In the genomic region with DNA sequence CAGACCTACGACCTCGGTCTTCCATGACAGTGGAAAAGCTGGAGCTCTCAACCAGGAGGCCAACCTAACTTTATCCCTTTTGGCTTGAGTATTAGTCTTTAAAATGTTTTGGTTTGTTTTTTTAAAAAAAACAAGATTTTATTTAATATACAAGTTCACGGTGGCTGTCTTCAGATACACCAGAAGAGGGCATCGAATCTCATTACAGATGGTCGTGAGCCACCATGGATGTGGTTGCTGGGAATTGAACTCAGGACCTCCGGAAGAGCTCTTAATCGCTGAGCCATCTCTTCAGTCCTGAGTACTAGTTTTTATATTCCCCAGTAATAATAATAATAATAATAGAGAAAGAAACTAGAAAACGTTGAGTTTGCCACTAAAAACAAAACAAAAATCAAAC, we compare ENCODE assay signal across 8 mouse cellular contexts. TPM values are rescaled to one million over a fixed set of nuclear protein-coding genes. Genes with fewer than 3 reads are reported as not detected.
DNase-seq lines count a peak whose midpoint lies in the region; ATAC-seq and TF ChIP-seq lines count a peak whose summit lies in the region.

No protein-coding gene starts in this region.

- H3K27me3 ChIP-seq in lung, embryonic 14.5 days (ENCODE audit: insufficient read depth, low read length), result no peaks in the 10 kb centered on the region
- H3K27me3 ChIP-seq in embryonic facial prominence, embryonic 13.5 days, result no peaks in the 10 kb centered on the region
- no peaks in the 10 kb centered on the region for H3K27me3 ChIP-seq in intestine, postnatal 0 days (replicated peaks; ENCODE audit: control insufficient read depth, insufficient read depth, low read length)
- peaks cover 2% of the 10 kb centered on the region; the same call in 1 of the 2 replicates for H3K27me3 ChIP-seq in neural tube, embryonic 14.5 days (ENCODE audit: control insufficient read depth, insufficient read depth, low read length)

- H3K4me1 ChIP-seq in lung, embryonic 14.5 days (ENCODE audit: insufficient read depth), result peaks cover 7% of the 10 kb centered on the region; the same call in 1 of the 2 replicates
- H3K4me1 ChIP-seq in embryonic facial prominence, embryonic 13.5 days, result peaks cover 28% of the 10 kb centered on the region
- 0 out of 2 replicates have a peak, but pooled peaks cover 7% of the 10 kb centered on the region for H3K4me1 ChIP-seq in intestine, postnatal 0 days (replicated peaks; ENCODE audit: control insufficient read depth, insufficient read depth, low read length)
- H3K4me1 ChIP-seq in neural tube, embryonic 14.5 days (ENCODE audit: control insufficient read depth, insufficient read depth, low read length), result peaks cover 26% of the 10 kb centered on the region

- peaks cover 44% of the 10 kb centered on the region for H3K36me3 ChIP-seq in lung, embryonic 14.5 days (ENCODE audit: insufficient read depth)
- H3K36me3 ChIP-seq in embryonic facial prominence, embryonic 13.5 days, result peaks cover 33% of the 10 kb centered on the region
- H3K36me3 ChIP-seq in intestine, postnatal 0 days (ENCODE audit: control insufficient read depth, insufficient read depth), result peaks cover 31% of the 10 kb centered on the region
- H3K36me3 ChIP-seq in neural tube, embryonic 14.5 days (ENCODE audit: control insufficient read depth, insufficient read depth, low read length), result peaks cover 25% of the 10 kb centered on the region; the same call in 1 of the 2 replicates

- WGBS in lung, embryonic 14.5 days, result 56% methylated on average over 8 of the region's 8 CpGs
- WGBS in embryonic facial prominence, embryonic 13.5 days, result 60% methylated on average over 8 of the region's 8 CpGs
- 53% methylated on average over 8 of the region's 8 CpGs for WGBS in intestine, postnatal 0 days
- 65% methylated on average over 8 of the region's 8 CpGs for WGBS in neural tube, embryonic 14.5 days

- no peak for TF ChIP-seq CTCF in lung, embryonic 14.5 days (IDR thresholded peaks at IDR 0.05; ENCODE audit: low read depth)
- 0 out of 2 replicates have a peak, but pooled peaks have one; percentile 19 for TF ChIP-seq CTCF in intestine, postnatal 0 days (IDR thresholded peaks at IDR 0.05; ENCODE audit: low read depth)

- H3K9ac ChIP-seq in lung, embryonic 14.5 days, result peak overlapping the region; percentile 97
- no peak overlapping the region for H3K9ac ChIP-seq in embryonic facial prominence, embryonic 13.5 days
- 0 out of 2 replicates have a peak overlapping the region, but pooled peaks have one; percentile 95 for H3K9ac ChIP-seq in intestine, postnatal 0 days (ENCODE audit: low read depth, low read length)
- H3K9ac ChIP-seq in neural tube, embryonic 14.5 days (replicated peaks; ENCODE audit: low read depth, low read length), result no peak overlapping the region

- no peaks in the 10 kb centered on the region for H3K9me3 ChIP-seq in lung, embryonic 14.5 days (ENCODE audit: low read depth, low read length)
- H3K9me3 ChIP-seq in embryonic facial prominence, embryonic 13.5 days, result no peaks in the 10 kb centered on the region
- no peaks in the 10 kb centered on the region for H3K9me3 ChIP-seq in intestine, postnatal 0 days (ENCODE audit: control insufficient read depth)
- H3K9me3 ChIP-seq in neural tube, embryonic 14.5 days (ENCODE audit: control insufficient read depth, low read length), result no peaks in the 10 kb centered on the region

- H3K27ac ChIP-seq in lung, embryonic 14.5 days (ENCODE audit: low read depth), result no peak overlapping the region
- H3K27ac ChIP-seq in embryonic facial prominence, embryonic 13.5 days, result no peak overlapping the region
- H3K27ac ChIP-seq in intestine, postnatal 0 days (ENCODE audit: low read depth, low read length), result no peak overlapping the region
- no peak overlapping the region for H3K27ac ChIP-seq in neural tube, embryonic 14.5 days (ENCODE audit: low read depth, low read length)

- DNase-seq in lung, embryonic 14.5 days, result no peak
- no peak for DNase-seq in lung, postnatal 4 days
- no peak for DNase-seq in right cerebral cortex, postnatal 25 days
- DNase-seq in embryo, embryonic 10 days (ENCODE audit: low spot score), result no peak

- H3K4me2 ChIP-seq in lung, embryonic 14.5 days, result peak overlapping the region; percentile 70
- H3K4me2 ChIP-seq in embryonic facial prominence, embryonic 13.5 days, result peak overlapping the region; percentile 62
- peak overlapping the region; percentile 73 for H3K4me2 ChIP-seq in intestine, postnatal 0 days (replicated peaks; ENCODE audit: low read depth)
- H3K4me2 ChIP-seq in neural tube, embryonic 14.5 days (ENCODE audit: low read depth, low read length), result peak overlapping the region; percentile 68

- H3K4me3 ChIP-seq in lung, embryonic 14.5 days (ENCODE audit: low read depth, low read length), result peak overlapping the region; percentile 100
- H3K4me3 ChIP-seq in embryonic facial prominence, embryonic 13.5 days, result peak overlapping the region; percentile 99
- peak overlapping the region; percentile 97 for H3K4me3 ChIP-seq in intestine, postnatal 0 days (ENCODE audit: low read depth, low read length)
- peak overlapping the region; percentile 100 for H3K4me3 ChIP-seq in neural tube, embryonic 14.5 days (ENCODE audit: low read depth, low read length)

- no peak for ATAC-seq in lung, embryonic 14.5 days (ENCODE audit: insufficient read depth)
- ATAC-seq in embryonic facial prominence, embryonic 13.5 days (ENCODE audit: insufficient number of reproducible peaks, insufficient read depth, low FRiP score, low TSS enrichment, low read depth), result no peak
- ATAC-seq in intestine, postnatal 0 days, result no peak
- ATAC-seq in neural tube, embryonic 14.5 days (ENCODE audit: low read depth), result no peak
- ATAC-seq in granulocyte monocyte progenitor cell, adult 5-6 weeks (replicated peaks; ENCODE audit: poor library complexity, severe bottlenecking), result no peak

RNA-seq across cellular contexts. Expression of gene Mgea5, which starts 2.0 kb away (rescaled TPM):
- 58.3 and 61.8 TPM in 2 replicates for polyA plus RNA-seq in lung, embryonic 14.5 days (2014; fragmentation: Nextera tagmentation; extraction: Ambion mirVana)
- 70.7 and 74.5 TPM in 2 replicates for polyA plus RNA-seq in embryonic facial prominence, embryonic 13.5 days (2015; fragmentation: Nextera tagmentation; extraction: Ambion mirVana)
- 18.2 and 19.3 TPM in 2 replicates for polyA plus RNA-seq in intestine, postnatal 0 days (2015; fragmentation: Nextera tagmentation; extraction: Ambion mirVana)
- polyA plus RNA-seq in neural tube, embryonic 14.5 days (2014; fragmentation: Nextera tagmentation; extraction: Ambion mirVana), result 106 and 108 TPM in 2 replicates
- total RNA-seq in granulocyte monocyte progenitor cell, adult 5-6 weeks (2014; fragmentation: Nextera tagmentation), result 76.2 and 99.7 TPM in 2 replicates
- total RNA-seq in granulocyte monocyte progenitor cell, adult 5-6 weeks (2017), result 106 and 110 TPM in 2 replicates

RNA-seq across cellular contexts. Expression of gene Npm3, which starts 32.3 kb away (rescaled TPM):
- polyA plus RNA-seq in lung, embryonic 14.5 days (2014; fragmentation: Nextera tagmentation; extraction: Ambion mirVana), result 19.7 and 20.0 TPM in 2 replicates
- polyA plus RNA-seq in embryonic facial prominence, embryonic 13.5 days (2015; fragmentation: Nextera tagmentation; extraction: Ambion mirVana), result 16.8 and 17.7 TPM in 2 replicates
- 8.5 and 9.0 TPM in 2 replicates for polyA plus RNA-seq in intestine, postnatal 0 days (2015; fragmentation: Nextera tagmentation; extraction: Ambion mirVana)
- 5.9 and 6.1 TPM in 2 replicates for polyA plus RNA-seq in neural tube, embryonic 14.5 days (2014; fragmentation: Nextera tagmentation; extraction: Ambion mirVana)
- 137 and 150 TPM in 2 replicates for total RNA-seq in granulocyte monocyte progenitor cell, adult 5-6 weeks (2014; fragmentation: Nextera tagmentation)
- total RNA-seq in granulocyte monocyte progenitor cell, adult 5-6 weeks (2017), result 109 and 141 TPM in 2 replicates

RNA-seq across cellular contexts. Expression of gene Kcnip2, which starts 34.2 kb away (rescaled TPM):
- polyA plus RNA-seq in lung, embryonic 14.5 days (2014; fragmentation: Nextera tagmentation; extraction: Ambion mirVana), result 2.8 and 3.2 TPM in 2 replicates
- 1.3 TPM in 2 replicates for polyA plus RNA-seq in embryonic facial prominence, embryonic 13.5 days (2015; fragmentation: Nextera tagmentation; extraction: Ambion mirVana)
- polyA plus RNA-seq in intestine, postnatal 0 days (2015; fragmentation: Nextera tagmentation; extraction: Ambion mirVana), result 3.6 and 4.7 TPM in 2 replicates
- 17.2 and 20.4 TPM in 2 replicates for polyA plus RNA-seq in neural tube, embryonic 14.5 days (2014; fragmentation: Nextera tagmentation; extraction: Ambion mirVana)
- total RNA-seq in granulocyte monocyte progenitor cell, adult 5-6 weeks (2014; fragmentation: Nextera tagmentation), result not detected in 2 replicates
- not detected in 2 replicates for total RNA-seq in granulocyte monocyte progenitor cell, adult 5-6 weeks (2017)

RNA-seq across cellular contexts. Expression of gene Fgf8, which starts 39.0 kb away (rescaled TPM):
- polyA plus RNA-seq in lung, embryonic 14.5 days (2014; fragmentation: Nextera tagmentation; extraction: Ambion mirVana), result not detected in 2 replicates
- 1.6 and 2.5 TPM in 2 replicates for polyA plus RNA-seq in embryonic facial prominence, embryonic 13.5 days (2015; fragmentation: Nextera tagmentation; extraction: Ambion mirVana)
- not detected in 2 replicates for polyA plus RNA-seq in intestine, postnatal 0 days (2015; fragmentation: Nextera tagmentation; extraction: Ambion mirVana)
- polyA plus RNA-seq in neural tube, embryonic 14.5 days (2014; fragmentation: Nextera tagmentation; extraction: Ambion mirVana), result 0.35 TPM in 1 of 2 replicates, not detected in the other
- total RNA-seq in granulocyte monocyte progenitor cell, adult 5-6 weeks (2014; fragmentation: Nextera tagmentation), result not detected in 2 replicates
- not detected in 2 replicates for total RNA-seq in granulocyte monocyte progenitor cell, adult 5-6 weeks (2017)

Comparison
In these comparisons a context has a peak if more than half of its experiments do, and no peak if none do; other contexts are left out.
1. H3K9ac ChIP-seq: peak in lung, embryonic 14.5 days (single experiment) and intestine, postnatal 0 days (single experiment); none in embryonic facial prominence, embryonic 13.5 days (single experiment) and neural tube, embryonic 14.5 days (single experiment).
2. Peak in every context shown above with its lines, with median percentiles within 50 percentile points of each other: H3K4me2 ChIP-seq and H3K4me3 ChIP-seq.